Mouse (Mus musculus) thymus, adult 2 months (tissue): Measurements from ENCODE around the gene Stt3a. TPM values are rescaled to one million over a fixed set of nuclear protein-coding genes. Genes with fewer than 3 reads are reported as not detected.

ENCODE experiments used
- DNase-seq: peaks from one replicate; pipeline ENCODE4 v3.0.0; 2021
- H3K27ac ChIP-seq: fragments of 200-500 bp; 2 replicates; pipeline ENCODE4 v1.5.1; 2012; ENCODE audit warnings: low read length, control low read depth; ENCODE audit not compliant: control insufficient read depth, insufficient read depth
- H3K27me3 ChIP-seq: fragments of 200-500 bp; 2 replicates; pipeline ENCODE4 v1.6.1; 2012; ENCODE audit warnings: mild to moderate bottlenecking, low read length, moderate library complexity, mixed read lengths; ENCODE audit not compliant: control insufficient read depth, insufficient read depth
- H3K36me3 ChIP-seq: fragments of 200-500 bp; 2 replicates; pipeline ENCODE4 v1.6.1; 2012; ENCODE audit warnings: mild to moderate bottlenecking, low read length, moderate library complexity; ENCODE audit not compliant: control insufficient read depth, insufficient read depth
- H3K4me1 ChIP-seq: fragments of 200-500 bp; replicated peaks from 2 replicates; pipeline ENCODE4 v1.6.1; 2012; ENCODE audit warnings: low read length; ENCODE audit not compliant: control insufficient read depth, insufficient read depth
- H3K4me3 ChIP-seq: fragments of 200-500 bp; 2 replicates; pipeline ENCODE4 v1.5.1; 2012; ENCODE audit warnings: mild to moderate bottlenecking, low read length, control low read depth, moderate library complexity; ENCODE audit not compliant: control insufficient read depth, insufficient read depth
- CTCF ChIP-seq: fragments of 200-500 bp; IDR thresholded peaks from 2 replicates; pipeline ENCODE4 v1.5.1; 2012; ENCODE audit warnings: mild to moderate bottlenecking, control low read depth, low read length, moderate library complexity, borderline replicate concordance; ENCODE audit not compliant: control insufficient read depth, poor library complexity, insufficient read depth; ENCODE audit errors: extremely low read depth
- POLR2A ChIP-seq: fragments of 200-500 bp; IDR thresholded peaks from 2 replicates; pipeline ENCODE4 v1.6.1; 2012; ENCODE audit warnings: mild to moderate bottlenecking, low read length, control low read depth, moderate library complexity; ENCODE audit not compliant: control insufficient read depth, poor library complexity, insufficient read depth; ENCODE audit errors: extremely low read depth
- WGBS: fragments of 180-500 bp; shearing (Covaris S2); methylation state at CpG from one replicate; pipeline ENCODE4 v1.1.7; 2018; 5-methylcytosine and 5-hydroxymethylcytosine counted together
- polyA plus RNA-seq: library from polyadenylated mRNA; depleted of rRNA; stranded (reverse); fragments of >200 nt; gene quantifications from 2 replicates; pipeline ENCODE4 v1.2.3, GENCODE M21; 2012

Gene Stt3a
- polyA plus RNA-seq, 1 experiment = 189 TPM

- Histone ChIP-seq H3K4me3 (no peak overlapping the region), H3K4me1 (no peaks in the 10 kb centered on the region), H3K27ac (no peak overlapping the region), H3K36me3 (peaks cover 15% of the 10 kb centered on the region), H3K27me3 (no peaks in the 10 kb centered on the region)
- TF ChIP-seq POLR2A = no peak
- TF ChIP-seq CTCF = no peak
- no peak for DNase-seq
- WGBS = 97% methylated on average over 3 of the region's 3 CpGs
Observed at GRCm38 (mm10) chr9:36792191-36792590, 24.7 kb upstream of the Stt3a start.

DNA sequence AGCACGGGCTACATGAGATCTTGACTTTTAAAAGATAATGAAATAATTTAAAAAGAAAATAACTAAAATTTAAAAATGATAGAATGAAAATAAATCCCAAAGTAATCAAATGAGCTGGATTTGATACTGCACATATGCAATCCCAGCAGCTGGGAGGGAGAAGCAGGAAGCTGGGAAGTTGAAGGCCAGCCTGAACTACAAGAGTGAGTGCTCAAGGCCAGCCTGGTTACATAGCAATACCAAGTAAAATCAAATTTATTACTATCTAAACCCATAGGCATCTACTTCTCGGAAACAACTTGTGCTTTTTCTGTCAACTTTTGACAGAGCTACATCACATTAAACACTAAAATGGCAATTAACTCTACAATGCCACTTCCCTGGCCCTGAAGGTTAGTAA lies 16.4 kb upstream of the Stt3a start:
- Histone ChIP-seq H3K4me1 (no peaks in the 10 kb centered on the region), H3K27me3 (no peaks in the 10 kb centered on the region), H3K27ac (no peak overlapping the region), H3K4me3 (no peak overlapping the region), H3K36me3 (peaks cover 17% of the 10 kb centered on the region)
- no peak for TF ChIP-seq CTCF
- TF ChIP-seq POLR2A = no peak
- DNase-seq = no peak
- WGBS = 97% methylated on average over 2 of the region's 2 CpGs

DNA sequence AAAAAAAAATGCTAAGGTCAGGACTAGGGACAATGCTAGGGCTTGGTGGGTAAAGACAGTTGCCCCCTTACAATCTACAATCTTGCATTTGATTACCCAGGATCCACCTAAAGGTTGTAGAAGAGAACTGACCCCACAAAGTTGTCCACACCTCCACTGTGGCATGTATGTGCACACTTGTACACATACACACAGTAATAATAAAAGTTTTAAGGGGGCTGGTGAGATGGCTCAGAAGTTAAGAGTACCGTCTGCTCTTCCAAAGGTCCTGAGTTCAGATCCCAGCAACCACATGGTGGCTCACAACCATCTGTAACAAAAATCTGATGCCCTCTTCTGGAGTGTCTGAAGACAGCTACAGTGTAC lies 1.6 kb upstream of the Stt3a start:
- Histone ChIP-seq H3K36me3 (no peaks in the 10 kb centered on the region; the same call in 1 of the 2 replicates), H3K4me3 (no peak overlapping the region), H3K4me1 (no peaks in the 10 kb centered on the region), H3K27me3 (no peaks in the 10 kb centered on the region), H3K27ac (no peak overlapping the region)
- TF ChIP-seq POLR2A (no peak), CTCF (no peak)
- WGBS = 98% methylated on average over 1 of the region's 1 CpGs
- DNase-seq = no peak

GRCm38 (mm10) chr9:36768156-36769047 lies 923 bp upstream of the Stt3a start:
- peak overlapping the region; percentile 75 for H3K4me3 ChIP-seq
- H3K36me3 ChIP-seq = no peaks in the 10 kb centered on the region; the same call in none of the 2 replicates
- TF ChIP-seq CTCF = no peak
- TF ChIP-seq POLR2A = no peak
- 13% methylated on average over 25 of the region's 25 CpGs for WGBS
- no peaks in the 10 kb centered on the region for H3K27me3 ChIP-seq
- DNase-seq = peak; percentile 52
- H3K4me1 ChIP-seq = no peaks in the 10 kb centered on the region
- peak overlapping the region; percentile 84 for H3K27ac ChIP-seq

GRCm38 (mm10) chr9:36764378-36764777 lies 3.1 kb downstream of the Stt3a start:
- Histone ChIP-seq H3K4me3 (no peak overlapping the region), H3K4me1 (no peaks in the 10 kb centered on the region), H3K36me3 (peaks cover 17% of the 10 kb centered on the region), H3K27ac (no peak overlapping the region), H3K27me3 (no peaks in the 10 kb centered on the region)
- TF ChIP-seq POLR2A (no peak), CTCF (no peak)
- DNase-seq = no peak
- 98% methylated on average over 1 of the region's 1 CpGs for WGBS

- H3K27me3 ChIP-seq = no peaks in the 10 kb centered on the region
- 2% methylated on average over 12 of the region's 12 CpGs for WGBS
- peak within 1 kb of the TSS; percentile 64 for H3K4me3 ChIP-seq
- no peak for DNase-seq
- H3K36me3 ChIP-seq = peaks cover 4% of the 10 kb centered on the region; the same call in 1 of the 2 replicates
- no peak for TF ChIP-seq POLR2A
- no peak for TF ChIP-seq CTCF
- no peak within 1 kb of the TSS for H3K27ac ChIP-seq
- peaks cover 4% of the 10 kb centered on the region; the same call in 1 of the 2 replicates for H3K4me1 ChIP-seq
Observed at GRCm38 (mm10) chr9:36727034-36727755, 40.3 kb downstream of the Stt3a start, which contains the start of gene Chek1. Gene Chek1, minus strand, starts transcription at chr9:36727065.
